Mouse (Mus musculus) cortical plate, adult 2 months (tissue): ENCODE data around the gene Als2cl.

Experiments
- CTCF ChIP-seq: fragments of 200-500 bp; IDR thresholded peaks from 2 replicates; pipeline ENCODE4 v1.5.1; 2011; ENCODE audit warnings: mild to moderate bottlenecking, control low read depth, low read length; ENCODE audit not compliant: insufficient read depth; ENCODE audit errors: extremely low read depth
- POLR2A ChIP-seq: fragments of 200-500 bp; IDR thresholded peaks from 2 replicates; pipeline ENCODE4 v1.6.1; 2011; ENCODE audit warnings: mild to moderate bottlenecking, low read length, control low read depth; ENCODE audit not compliant: insufficient read depth; ENCODE audit errors: extremely low read depth

GRCm38 (mm10) chr9:110909371-110909967 lies 29.8 kb downstream of the Als2cl start:
- TF ChIP-seq CTCF, result no peak
- TF ChIP-seq POLR2A, result no peak
